Mouse (Mus musculus): Measurements from ENCODE around the gene Psmb7. TPM values are rescaled to one million over a fixed set of nuclear protein-coding genes. Genes with fewer than 3 reads are reported as not detected.

Psmb7 gene
- polyA plus RNA-seq, 1 experiment from 2014 or later = 273 TPM

- no peak overlapping the region for H3K27ac ChIP-seq (replicated peaks)
- no peak overlapping the region for H3K9ac ChIP-seq (replicated peaks)
- no peak overlapping the region for H3K4me2 ChIP-seq (replicated peaks)
- 0 out of 2 replicates have a peak, but pooled peaks cover 11% of the 10 kb centered on the region for H3K36me3 ChIP-seq
- H3K9me3 ChIP-seq = no peaks in the 10 kb centered on the region
- H3K4me3 ChIP-seq = no peak overlapping the region
- no peak for ATAC-seq (ENCODE audit: low FRiP score, low read depth)
- 89% methylated on average over 6 of the region's 6 CpGs for WGBS
- no peaks in the 10 kb centered on the region for H3K27me3 ChIP-seq
- H3K4me1 ChIP-seq = peaks cover 60% of the 10 kb centered on the region
These were observed 31.3 kb downstream of the Psmb7 start for GRCm38 (mm10) chr2:38612596-38612995.

GRCm38 (mm10) chr2:38610161-38610560 is 33.7 kb downstream of the Psmb7 start:
- H3K4me2 ChIP-seq (replicated peaks) = no peak overlapping the region
- peaks cover 37% of the 10 kb centered on the region for H3K4me1 ChIP-seq
- H3K27ac ChIP-seq (replicated peaks) = 0 out of 2 replicates have a peak overlapping the region, but pooled peaks have one; percentile 15
- no peaks in the 10 kb centered on the region for H3K9me3 ChIP-seq
- H3K9ac ChIP-seq (replicated peaks) = no peak overlapping the region
- no peak for ATAC-seq (ENCODE audit: low FRiP score, low read depth)
- no peak overlapping the region for H3K4me3 ChIP-seq
- no peaks in the 10 kb centered on the region for H3K27me3 ChIP-seq
- 89% methylated on average over 2 of the region's 2 CpGs for WGBS
- 0 out of 2 replicates have a peak, but pooled peaks cover 11% of the 10 kb centered on the region for H3K36me3 ChIP-seq

DNA sequence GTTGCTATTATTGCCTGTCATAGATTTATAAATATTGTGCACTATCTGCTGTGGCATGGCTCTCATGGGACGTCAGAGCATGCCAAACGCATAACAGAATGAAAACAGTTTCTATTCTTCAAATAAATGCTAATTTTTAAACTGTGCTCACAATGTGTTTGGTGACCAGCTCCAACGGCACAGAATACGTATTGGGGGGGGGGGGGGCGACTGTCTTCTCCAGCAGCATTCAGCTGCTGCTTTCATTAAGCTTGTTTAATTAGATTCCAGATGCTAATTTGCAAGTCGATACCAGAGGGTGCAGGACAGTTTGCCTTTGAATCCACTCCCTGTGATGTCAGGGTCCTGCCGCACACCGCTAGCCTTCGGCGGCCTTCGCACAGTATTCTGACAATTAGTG is 34.6 kb downstream of the Psmb7 start:
- 45% methylated on average over 11 of the region's 11 CpGs for WGBS
- Histone ChIP-seq H3K4me3 (no peak overlapping the region), H3K9me3 (no peaks in the 10 kb centered on the region), H3K36me3 (0 out of 2 replicates have a peak, but pooled peaks cover 11% of the 10 kb centered on the region), H3K9ac (replicated peaks) (no peak overlapping the region; the same call in 1 of the 2 replicates), H3K4me1 (peaks cover 28% of the 10 kb centered on the region), H3K4me2 (replicated peaks) (0 out of 2 replicates have a peak overlapping the region, but pooled peaks have one; percentile 9), H3K27ac (replicated peaks) (peak overlapping the region; percentile 63), H3K27me3 (no peaks in the 10 kb centered on the region)
- peak; percentile 79 for ATAC-seq (ENCODE audit: low FRiP score, low read depth)

- H3K4me3 ChIP-seq = no peak overlapping the region
- 0 out of 2 replicates have a peak overlapping the region, but pooled peaks have one; percentile 9 for H3K4me2 ChIP-seq (replicated peaks)
- H3K27ac ChIP-seq (replicated peaks) = peak overlapping the region; percentile 63
- WGBS = 74% methylated on average over 5 of the region's 5 CpGs
- H3K36me3 ChIP-seq = 0 out of 2 replicates have a peak, but pooled peaks cover 11% of the 10 kb centered on the region
- no peaks in the 10 kb centered on the region for H3K9me3 ChIP-seq
- no peak overlapping the region for H3K9ac ChIP-seq (replicated peaks)
- ATAC-seq (ENCODE audit: low FRiP score, low read depth) = peak; percentile 38; the same call in 1 of the 2 replicates
- no peaks in the 10 kb centered on the region for H3K27me3 ChIP-seq
- peaks cover 28% of the 10 kb centered on the region for H3K4me1 ChIP-seq
These were observed 35.0 kb downstream of the Psmb7 start for GRCm38 (mm10) chr2:38608831-38609309.

DNA sequence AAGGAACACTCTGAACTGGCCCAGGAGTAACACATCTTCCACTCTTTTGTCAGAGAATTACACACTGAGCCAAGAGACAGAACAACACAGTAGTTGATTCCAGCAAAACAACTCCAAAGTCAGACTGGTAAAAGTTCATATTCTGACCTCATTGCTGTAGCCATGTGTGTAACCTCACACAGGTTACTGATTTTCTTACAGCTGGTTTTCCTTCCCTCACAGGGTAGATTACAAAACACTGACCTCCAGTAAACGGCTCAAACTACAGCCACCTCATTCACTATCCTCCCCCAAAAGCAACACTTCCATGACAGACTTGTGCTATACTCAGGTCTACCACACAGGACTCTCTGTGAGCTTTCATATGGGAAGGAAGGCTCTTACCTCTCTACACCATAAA is 36.2 kb downstream of the Psmb7 start:
- Histone ChIP-seq H3K27me3 (no peaks in the 10 kb centered on the region), H3K36me3 (0 out of 2 replicates have a peak, but pooled peaks cover 11% of the 10 kb centered on the region), H3K4me2 (replicated peaks) (no peak overlapping the region), H3K9me3 (no peaks in the 10 kb centered on the region), H3K4me1 (peaks cover 25% of the 10 kb centered on the region), H3K9ac (replicated peaks) (no peak overlapping the region), H3K27ac (replicated peaks) (no peak overlapping the region), H3K4me3 (no peak overlapping the region)
- WGBS = 88% methylated on average over 1 of the region's 1 CpGs
- ATAC-seq (ENCODE audit: low FRiP score, low read depth) = no peak

GRCm38 (mm10) chr2:38600842-38601241 is 43.0 kb downstream of the Psmb7 start:
- no peaks in the 10 kb centered on the region for H3K27me3 ChIP-seq
- no peak overlapping the region for H3K4me3 ChIP-seq
- H3K36me3 ChIP-seq = peaks cover 6% of the 10 kb centered on the region; the same call in 1 of the 2 replicates
- H3K27ac ChIP-seq (replicated peaks) = no peak overlapping the region
- no peaks in the 10 kb centered on the region for H3K4me1 ChIP-seq
- H3K9ac ChIP-seq (replicated peaks) = no peak overlapping the region
- ATAC-seq (ENCODE audit: low FRiP score, low read depth) = no peak
- H3K9me3 ChIP-seq = no peaks in the 10 kb centered on the region
- no peak overlapping the region for H3K4me2 ChIP-seq (replicated peaks)

GRCm38 (mm10) chr2:38598395-38598794 is 45.5 kb downstream of the Psmb7 start:
- H3K27me3 ChIP-seq = no peaks in the 10 kb centered on the region
- H3K9me3 ChIP-seq = no peaks in the 10 kb centered on the region
- 88% methylated on average over 2 of the region's 2 CpGs for WGBS
- ATAC-seq (ENCODE audit: low FRiP score, low read depth) = no peak
- no peak overlapping the region for H3K4me3 ChIP-seq
- no peak overlapping the region for H3K27ac ChIP-seq (replicated peaks)
- peaks cover 15% of the 10 kb centered on the region for H3K4me1 ChIP-seq
- no peak overlapping the region for H3K4me2 ChIP-seq (replicated peaks)
- H3K36me3 ChIP-seq = peaks cover 6% of the 10 kb centered on the region; the same call in 1 of the 2 replicates
- no peak overlapping the region for H3K9ac ChIP-seq (replicated peaks)

- no peaks in the 10 kb centered on the region for H3K9me3 ChIP-seq
- H3K9ac ChIP-seq (replicated peaks) = no peak overlapping the region
- no peak overlapping the region for H3K4me3 ChIP-seq
- no peak for ATAC-seq (ENCODE audit: low FRiP score, low read depth)
- 100% methylated on average over 1 of the region's 1 CpGs for WGBS
- no peak overlapping the region for H3K27ac ChIP-seq (replicated peaks)
- H3K4me1 ChIP-seq = peaks cover 15% of the 10 kb centered on the region
- no peak overlapping the region for H3K4me2 ChIP-seq (replicated peaks)
- no peaks in the 10 kb centered on the region for H3K27me3 ChIP-seq
- peaks cover 6% of the 10 kb centered on the region; the same call in 1 of the 2 replicates for H3K36me3 ChIP-seq
These were observed 46.0 kb downstream of the Psmb7 start for GRCm38 (mm10) chr2:38597896-38598295.

DNA sequence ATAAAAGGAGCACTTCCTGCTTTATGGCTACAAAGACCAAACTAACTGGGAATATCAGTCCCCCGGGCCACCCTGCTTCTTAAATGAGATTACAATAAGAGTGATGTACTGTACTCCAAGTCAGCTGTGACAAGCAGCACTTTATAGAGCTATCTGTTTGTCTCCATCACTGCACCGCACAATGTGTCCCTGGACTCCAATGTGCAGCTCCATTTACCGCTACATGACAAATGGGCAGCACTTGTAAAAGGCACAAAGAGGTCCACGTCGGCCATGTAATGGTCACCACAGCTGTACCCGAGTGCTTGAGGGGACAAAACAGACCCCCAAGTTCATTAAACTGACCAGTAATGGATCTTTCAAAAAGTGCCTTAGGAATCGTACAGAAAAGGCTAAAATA is 49.0 kb downstream of the Psmb7 start:
- no peak for ATAC-seq (ENCODE audit: low FRiP score, low read depth)
- Histone ChIP-seq H3K4me2 (replicated peaks) (no peak overlapping the region), H3K9ac (replicated peaks) (no peak overlapping the region)

GRCm38 (mm10) chr2:38591751-38592459 is 52.0 kb downstream of the Psmb7 start:
- Histone ChIP-seq H3K27ac (replicated peaks) (peak overlapping the region; percentile 35; the same call in 1 of the 2 replicates), H3K36me3 (peaks cover 34% of the 10 kb centered on the region)

More for the DNA sequence above, 49.0 kb downstream of the Psmb7 start:
- 76% methylated on average over 7 of the region's 7 CpGs for WGBS
- no peak overlapping the region for H3K4me3 ChIP-seq
- H3K9me3 ChIP-seq = no peaks in the 10 kb centered on the region
- peaks cover 26% of the 10 kb centered on the region for H3K4me1 ChIP-seq
- H3K36me3 ChIP-seq = peaks cover 17% of the 10 kb centered on the region
- no peaks in the 10 kb centered on the region for H3K27me3 ChIP-seq
- no peak overlapping the region; the same call in 1 of the 2 replicates for H3K27ac ChIP-seq (replicated peaks)

DNA sequence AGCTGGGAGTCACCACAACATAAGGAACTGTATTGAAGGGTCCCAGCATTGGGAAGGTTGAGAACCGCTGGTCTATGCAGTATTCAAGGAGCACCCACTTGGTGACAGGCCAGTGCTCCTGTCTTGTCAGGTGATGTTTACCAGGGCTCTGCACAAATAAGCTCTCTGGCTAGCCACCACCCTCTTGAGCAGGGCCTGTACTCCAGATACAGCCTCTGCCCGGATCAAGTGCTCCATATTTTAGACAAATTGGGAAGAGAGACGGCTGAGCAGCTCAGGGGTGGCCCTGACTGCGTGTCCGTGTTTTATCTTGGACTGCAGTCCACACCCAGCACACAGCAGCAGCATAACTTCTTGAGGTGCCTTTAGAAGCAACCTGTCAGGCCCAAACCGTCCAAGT is 57.2 kb downstream of the Psmb7 start:
- Histone ChIP-seq H3K27ac (replicated peaks) (peak overlapping the region; percentile 50; the same call in 1 of the 2 replicates), H3K4me2 (replicated peaks) (no peak overlapping the region), H3K4me1 (peaks cover 45% of the 10 kb centered on the region), H3K9me3 (no peaks in the 10 kb centered on the region), H3K9ac (replicated peaks) (0 out of 2 replicates have a peak overlapping the region, but pooled peaks have one; percentile 20), H3K36me3 (peaks cover 37% of the 10 kb centered on the region), H3K27me3 (no peaks in the 10 kb centered on the region), H3K4me3 (no peak overlapping the region)
- ATAC-seq (ENCODE audit: low FRiP score, low read depth) = no peak
- WGBS = 82% methylated on average over 6 of the region's 6 CpGs

More at GRCm38 (mm10) chr2:38591751-38592459, 52.0 kb downstream of the Psmb7 start:
- Histone ChIP-seq H3K4me3 (no peak overlapping the region), H3K4me2 (replicated peaks) (no peak overlapping the region), H3K9ac (replicated peaks) (no peak overlapping the region), H3K9me3 (no peaks in the 10 kb centered on the region), H3K27me3 (no peaks in the 10 kb centered on the region), H3K4me1 (peaks cover 32% of the 10 kb centered on the region)
- WGBS = 53% methylated on average over 6 of the region's 6 CpGs
- peak; percentile 65 for ATAC-seq (ENCODE audit: low FRiP score, low read depth)

DNA sequence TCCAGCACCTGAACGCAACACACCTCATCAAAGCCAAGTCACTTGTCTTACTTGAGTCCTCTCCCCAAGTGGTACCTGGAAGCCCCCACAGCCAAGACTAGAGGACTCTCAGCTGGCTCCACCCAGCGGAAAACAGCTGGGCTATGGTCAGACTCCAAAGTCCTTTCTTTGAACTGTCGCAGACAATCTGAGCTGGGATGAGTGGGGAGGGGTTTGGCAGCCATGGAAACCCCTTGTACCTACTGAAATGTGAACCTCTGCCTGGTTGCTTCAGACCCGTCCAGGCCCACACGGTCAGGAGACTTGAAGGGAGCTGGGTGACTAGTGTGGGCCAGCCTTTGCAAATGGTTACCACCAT is 58.5 kb downstream of the Psmb7 start:
- H3K27me3 ChIP-seq = no peaks in the 10 kb centered on the region
- peak overlapping the region; percentile 91 for H3K27ac ChIP-seq (replicated peaks)
- no peaks in the 10 kb centered on the region for H3K9me3 ChIP-seq
- H3K9ac ChIP-seq (replicated peaks) = no peak overlapping the region
- peak; percentile 71 for ATAC-seq (ENCODE audit: low FRiP score, low read depth)
- 21% methylated on average over 5 of the region's 5 CpGs for WGBS
- peaks cover 44% of the 10 kb centered on the region for H3K4me1 ChIP-seq
- peak overlapping the region; percentile 16; the same call in 1 of the 2 replicates for H3K4me2 ChIP-seq (replicated peaks)
- no peak overlapping the region for H3K4me3 ChIP-seq
- H3K36me3 ChIP-seq = peaks cover 38% of the 10 kb centered on the region
